Mouse (Mus musculus): ENCODE measurements around the gene Myof. TPM values are rescaled to one million over a fixed set of nuclear protein-coding genes. Genes with fewer than 3 reads are reported as not detected.
A peak's percentile ranks its signal among the peaks of the same experiment; 100 is the strongest.

Myof gene
- total and polyA plus RNA-seq, 3 experiments = 0.30 to 4.1 (median 0.59) TPM

DNA sequence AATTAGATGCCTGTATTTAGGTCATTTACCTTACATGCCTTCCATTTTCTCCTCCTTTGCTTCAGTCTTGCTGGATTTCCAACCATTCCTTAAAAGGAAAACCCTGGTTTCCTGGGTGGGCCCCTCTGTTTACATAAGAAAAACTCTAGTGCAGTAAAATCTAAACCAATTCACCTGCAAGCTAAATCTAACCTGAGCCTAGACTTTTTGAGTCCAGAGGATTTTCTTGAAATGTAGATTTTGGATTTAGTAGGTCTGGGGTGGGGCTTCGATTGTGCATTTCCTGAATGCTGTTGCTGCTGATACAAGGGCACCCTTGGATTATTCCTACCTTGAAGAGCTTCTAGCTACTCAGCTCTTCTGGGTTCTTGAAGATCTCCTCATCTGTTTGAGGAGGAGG lies 20.7 kb upstream of the Myof start:
- Histone ChIP-seq H3K27ac (ENCODE audit: insufficient read depth, low read depth) (no peak overlapping the region), H3K4me3 (replicated peaks in 1 of 3; ENCODE audit: low read depth in 2 of 3, low read length in 2 of 3, poor library complexity in 1 of 3) (no peak overlapping the region), H3K9ac (ENCODE audit: insufficient read depth, low read depth) (no peak overlapping the region), H3K79me2 (replicated peaks; ENCODE audit: control insufficient read depth, extremely low read depth, insufficient read depth, poor library complexity, severe bottlenecking) (no peaks in the 10 kb centered on the region), H3K27me3 (replicated peaks) (no peaks in the 10 kb centered on the region), H3K9me3 (replicated peaks; ENCODE audit: low read length) (no peaks in the 10 kb centered on the region), H3K4me1 (ENCODE audit: control insufficient read depth in 1 of 2, insufficient read depth in 2 of 2) (0 out of 4 replicates have a peak, but pooled peaks cover 0 to under 1% of the 10 kb centered on the region in 2 experiments), H3K36me3 (replicated peaks in 1 of 2; ENCODE audit: control insufficient read depth in 1 of 2, insufficient read depth in 1 of 2, low read length in 1 of 2) (peaks cover 20 to 80% of the 10 kb centered on the region in 2 experiments), H3K4me2 (ENCODE audit: insufficient read depth, low read depth, poor library complexity, severe bottlenecking) (no peak overlapping the region)
- in situ Hi-C loops (cut with MboI; ENCODE audit: low pct_ligation_motif_present, low pct_unique_long_range_greater_than_20kb, low sequenced_read_pairs) (no loop called here), dilution Hi-C loops (cut with MboI; ENCODE audit: extremely low pct_ligation_motif_present, extremely low pct_unique_long_range_greater_than_20kb, low sequenced_read_pairs) (no loop called here)
- TF ChIP-seq CHD2 (IDR thresholded peaks at IDR 0.05; ENCODE audit: low read length) (no peak), MXI1 (IDR thresholded peaks at IDR 0.05; ENCODE audit: low read depth, low read length) (no peak)
- DNase-seq (ENCODE audit: extremely low read depth) = no peak

DNA sequence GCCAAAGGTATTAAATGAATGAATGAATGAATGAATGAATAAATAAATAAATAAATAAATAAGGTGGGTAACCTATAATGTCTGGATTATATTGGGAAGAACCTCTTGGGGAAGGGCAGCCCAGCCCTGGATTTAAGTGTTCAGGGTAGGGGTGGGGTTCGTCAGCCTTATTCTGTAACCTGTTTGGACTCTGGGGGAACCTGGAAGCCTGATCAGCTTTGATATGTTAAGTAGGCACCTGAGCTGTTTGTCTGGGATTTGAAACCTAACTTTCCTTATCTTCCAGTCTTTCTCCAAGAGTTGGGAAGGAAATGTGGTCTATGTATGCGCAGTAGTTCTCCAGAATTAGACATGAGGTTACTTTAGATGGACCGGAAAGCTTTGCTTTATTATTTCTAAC lies 19.8 kb upstream of the Myof start:
- dilution Hi-C loops (cut with MboI; ENCODE audit: extremely low pct_ligation_motif_present, extremely low pct_unique_long_range_greater_than_20kb, low sequenced_read_pairs) (no loop called here), in situ Hi-C loops (cut with MboI; ENCODE audit: low pct_ligation_motif_present, low pct_unique_long_range_greater_than_20kb, low sequenced_read_pairs) (no loop called here)
- no peaks in the 10 kb centered on the region for H3K27me3 ChIP-seq (replicated peaks)
- H3K9me3 ChIP-seq (replicated peaks; ENCODE audit: low read length) = no peaks in the 10 kb centered on the region
- no peak overlapping the region for H3K27ac ChIP-seq (ENCODE audit: insufficient read depth, low read depth)
- peaks cover 0 to 5% of the 10 kb centered on the region in 2 experiments; a peak in 1 of 4 replicates for H3K4me1 ChIP-seq (ENCODE audit: control insufficient read depth in 1 of 2, insufficient read depth in 2 of 2)
- H3K36me3 ChIP-seq (replicated peaks in 1 of 2; ENCODE audit: control insufficient read depth in 1 of 2, insufficient read depth in 1 of 2, low read length in 1 of 2) = peaks cover 23 to 80% of the 10 kb centered on the region in 2 experiments
- peaks cover 3% of the 10 kb centered on the region for H3K79me2 ChIP-seq (replicated peaks; ENCODE audit: control insufficient read depth, extremely low read depth, insufficient read depth, poor library complexity, severe bottlenecking)
- no peak overlapping the region for H3K4me2 ChIP-seq (ENCODE audit: insufficient read depth, low read depth, poor library complexity, severe bottlenecking)
- DNase-seq (ENCODE audit: extremely low read depth) = no peak
- no peak overlapping the region for H3K9ac ChIP-seq (ENCODE audit: insufficient read depth, low read depth)
- no peak for TF ChIP-seq E2F4 (IDR thresholded peaks at IDR 0.05; ENCODE audit: insufficient replicate concordance, low read depth, low read length)
- TF ChIP-seq USF2 (conservative IDR thresholded peaks at IDR 0.05; ENCODE audit: low read depth, low read length) = no peak
- no peak overlapping the region for H3K4me3 ChIP-seq (replicated peaks in 1 of 3; ENCODE audit: low read depth in 2 of 3, low read length in 2 of 3, poor library complexity in 1 of 3)

DNA sequence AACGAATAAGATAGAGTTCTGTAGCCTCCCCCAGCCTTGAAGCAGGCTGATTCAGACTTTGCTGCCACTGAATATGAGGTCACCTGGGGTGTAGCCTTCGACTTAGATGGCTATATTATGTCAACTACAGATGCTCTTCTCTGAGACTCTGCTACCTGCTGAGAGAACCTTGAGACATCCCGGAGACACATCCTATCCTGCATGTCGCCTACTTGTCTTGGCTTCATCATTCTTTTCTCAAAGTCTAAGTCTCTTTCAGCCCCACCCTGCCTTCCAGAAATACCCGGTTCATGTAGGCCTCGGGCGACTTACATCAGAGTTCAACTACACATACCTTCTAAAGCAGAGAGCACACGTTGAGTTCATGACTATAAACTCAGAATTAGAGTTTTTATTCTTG lies 13.6 kb upstream of the Myof start:
- Histone ChIP-seq H3K4me1 (ENCODE audit: control insufficient read depth in 1 of 2, insufficient read depth in 2 of 2) (peaks cover 3 to 26% of the 10 kb centered on the region in 2 experiments; a peak in 3 of 4 replicates), H3K36me3 (replicated peaks in 1 of 2; ENCODE audit: control insufficient read depth in 1 of 2, insufficient read depth in 1 of 2, low read length in 1 of 2) (peaks cover 15 to 50% of the 10 kb centered on the region in 2 experiments), H3K27ac (ENCODE audit: insufficient read depth, low read depth) (no peak overlapping the region), H3K27me3 (replicated peaks) (no peaks in the 10 kb centered on the region), H3K4me2 (ENCODE audit: insufficient read depth, low read depth, poor library complexity, severe bottlenecking) (peak overlapping the region; percentile 26), H3K9me3 (replicated peaks; ENCODE audit: low read length) (no peaks in the 10 kb centered on the region), H3K79me2 (replicated peaks; ENCODE audit: control insufficient read depth, extremely low read depth, insufficient read depth, poor library complexity, severe bottlenecking) (peaks cover 23% of the 10 kb centered on the region), H3K4me3 (replicated peaks in 1 of 3; ENCODE audit: low read depth in 2 of 3, low read length in 2 of 3, poor library complexity in 1 of 3) (no peak overlapping the region), H3K9ac (ENCODE audit: insufficient read depth, low read depth) (no peak overlapping the region)
- in situ Hi-C loops (cut with MboI; ENCODE audit: low pct_ligation_motif_present, low pct_unique_long_range_greater_than_20kb, low sequenced_read_pairs) = no loop called here
- dilution Hi-C loops (cut with MboI; ENCODE audit: extremely low pct_ligation_motif_present, extremely low pct_unique_long_range_greater_than_20kb, low sequenced_read_pairs) = no loop called here
- no peak for DNase-seq (ENCODE audit: extremely low read depth)
- TF ChIP-seq CHD1 (IDR thresholded peaks at IDR 0.05; ENCODE audit: low read depth, low read length) = no peak
- no peak for TF ChIP-seq IRF4 (IDR thresholded peaks at IDR 0.05; ENCODE audit: low read depth, low read length)
- TF ChIP-seq TBP (conservative IDR thresholded peaks at IDR 0.05; ENCODE audit: low read depth, low read length) = no peak
- no peak for TF ChIP-seq HCFC1 (IDR thresholded peaks at IDR 0.05; ENCODE audit: low read depth, low read length)
- no peak for TF ChIP-seq RCOR1 (conservative IDR thresholded peaks at IDR 0.05; ENCODE audit: low read depth, low read length)
- no peak for TF ChIP-seq E2F4 (IDR thresholded peaks at IDR 0.05; ENCODE audit: insufficient replicate concordance, low read depth, low read length)
- no peak for TF ChIP-seq CTCF (conservative IDR thresholded peaks at IDR 0.05 in 1 of 2, IDR thresholded peaks at IDR 0.05 in 1 of 2; ENCODE audit: low read depth in 2 of 2, low read length in 2 of 2)
- no peak for TF ChIP-seq KAT2A (IDR thresholded peaks at IDR 0.05; ENCODE audit: insufficient replicate concordance, low read length)
- TF ChIP-seq POLR2A (IDR thresholded peaks at IDR 0.05; ENCODE audit: low read depth, low read length) = no peak

Measured in CH12.LX (cell line).